Mouse (Mus musculus) ES-Bruce4 (cell line): ENCODE results near the gene Memo1.

ENCODE experiments used
- CTCF ChIP-seq: IDR thresholded peaks from one replicate; pipeline ENCODE4 v1.8.1; 2011; ENCODE audit warnings: low read depth, low read length
- EP300 ChIP-seq: IDR thresholded peaks from 2 replicates; pipeline ENCODE4 v1.6.1; 2011; ENCODE audit warnings: low read depth, low read length; ENCODE audit not compliant: insufficient read depth
- POLR2A ChIP-seq: IDR thresholded peaks from one replicate; pipeline ENCODE4 v1.8.1; 2011; ENCODE audit warnings: low read length; ENCODE audit not compliant: insufficient read depth

DNA sequence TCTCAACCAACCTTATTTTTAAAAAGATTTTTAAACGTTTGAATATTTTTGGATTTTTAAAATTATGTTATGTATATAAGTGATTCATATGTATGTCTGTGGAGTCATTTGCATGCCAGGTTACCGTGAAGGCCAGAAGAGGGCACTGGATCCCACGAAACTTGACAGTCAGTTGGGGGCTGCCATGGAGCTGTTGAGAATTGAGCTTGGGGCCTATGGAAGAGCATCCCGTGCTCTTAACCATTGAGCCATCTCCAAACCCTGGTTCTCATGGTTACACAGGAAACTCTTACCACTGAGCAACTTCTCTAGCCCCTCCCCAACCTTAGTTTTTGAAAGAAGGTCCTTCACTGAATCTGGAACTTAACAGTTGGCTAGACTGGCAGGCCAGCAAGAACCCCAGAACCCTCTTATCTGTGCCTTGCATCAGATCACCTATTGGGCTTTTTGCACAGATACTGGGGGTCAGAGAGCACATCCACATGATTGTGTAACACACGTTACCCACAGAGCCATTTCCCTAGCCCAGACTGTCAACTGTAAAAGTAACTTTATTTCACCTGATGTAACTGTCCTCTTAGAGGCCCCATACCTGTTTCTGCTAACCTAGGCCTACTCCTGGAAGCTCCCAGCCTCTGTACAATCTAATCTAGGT is 27.2 kb upstream of the Memo1 start:
- TF ChIP-seq CTCF (peak; percentile 31), POLR2A (no peak), EP300 (no peak)
